Mouse (Mus musculus) lung, postnatal 0 days (tissue): Measurements from ENCODE around the gene Ap2a1. TPM values are rescaled to one million over a fixed set of nuclear protein-coding genes. Genes with fewer than 3 reads are reported as not detected.

Source experiments
- ATAC-seq: fragments of 200-750 bp; cut with Nextera tagmentation; 2 replicates; pipeline ENCODE4 v1.8.0; 2017; ENCODE audit warnings: moderate library complexity
- DNase-seq: peaks from one replicate; pipeline ENCODE4 v3.0.0-alpha.2; 2016; ENCODE audit warnings: low spot score
- H3K27ac ChIP-seq: fragments of 300-500 bp; sonication (generic); 2 replicates; pipeline ENCODE4 v1.5.1; 2014; ENCODE audit warnings: antibody characterized with exemption, mild to moderate bottlenecking, low read length, mixed read lengths
- H3K27me3 ChIP-seq: fragments of 300-500 bp; sonication (generic); replicated peaks from 2 replicates; pipeline ENCODE4 v1.6.1; 2014; ENCODE audit warnings: low read length, mixed read lengths; ENCODE audit not compliant: insufficient read depth
- H3K36me3 ChIP-seq: fragments of 300-500 bp; sonication (generic); 2 replicates; pipeline ENCODE4 v1.6.1; 2014; ENCODE audit warnings: low read length, mixed read lengths; ENCODE audit not compliant: insufficient read depth
- H3K4me1 ChIP-seq: fragments of 300-500 bp; sonication (generic); 2 replicates; pipeline ENCODE4 v1.6.1; 2014; ENCODE audit warnings: antibody characterized with exemption, low read depth, low read length, mixed read lengths; ENCODE audit not compliant: insufficient read depth
- H3K4me2 ChIP-seq: fragments of 300-500 bp; sonication (generic); replicated peaks from 2 replicates; pipeline ENCODE4 v1.6.1; 2014; ENCODE audit warnings: low read depth, mild to moderate bottlenecking, low read length, moderate library complexity, mixed read lengths
- H3K4me3 ChIP-seq: fragments of 300-500 bp; sonication (generic); 2 replicates; pipeline ENCODE4 v1.5.1; 2014; ENCODE audit warnings: low read depth, low read length
- H3K9ac ChIP-seq: fragments of 300-500 bp; sonication (generic); replicated peaks from 2 replicates; pipeline ENCODE4 v1.6.1; 2014; ENCODE audit warnings: low read depth, mild to moderate bottlenecking
- H3K9me3 ChIP-seq: fragments of 300-500 bp; sonication (generic); 2 replicates; pipeline ENCODE4 v1.6.1; 2016; ENCODE audit warnings: low read length, mixed read lengths
- CTCF ChIP-seq: IDR thresholded peaks from 2 replicates; pipeline ENCODE4 v1.5.1; 2016; ENCODE audit warnings: antibody characterized with exemption, mild to moderate bottlenecking
- EP300 ChIP-seq: IDR thresholded peaks from 2 replicates; pipeline ENCODE4 v1.6.1; 2016; ENCODE audit warnings: antibody characterized with exemption, mild to moderate bottlenecking, control low read depth
- WGBS: fragments of 180-500 bp; shearing (Covaris S2); extraction: QIAGEN DNeasy Blood & Tissue Kit; methylation state at CpG from one replicate; pipeline ENCODE4 v1.1.7; 2014; 5-methylcytosine and 5-hydroxymethylcytosine counted together
- polyA plus RNA-seq: library from polyadenylated mRNA; unstranded; fragments of >200 nt; fragmentation: Nextera tagmentation; extraction: Ambion mirVana; gene quantifications from 2 replicates; pipeline ENCODE4 v1.2.1, GENCODE M21; 2015

Ap2a1 gene
- polyA plus RNA-seq, 1 experiment from 2014 or later = 36.1 TPM

- Histone ChIP-seq H3K4me1 (no peaks in the 10 kb centered on the region), H3K4me2 (no peak overlapping the region), H3K4me3 (no peak overlapping the region), H3K27me3 (no peaks in the 10 kb centered on the region), H3K9ac (no peak overlapping the region), H3K36me3 (no peaks in the 10 kb centered on the region), H3K27ac (no peak overlapping the region), H3K9me3 (no peaks in the 10 kb centered on the region)
- TF ChIP-seq EP300 (no peak), CTCF (no peak)
- no peak for ATAC-seq
- 54% methylated on average over 7 of the region's 7 CpGs for WGBS
- no peak for DNase-seq
These were observed 41.8 kb upstream of the Ap2a1 start for GRCm38 (mm10) chr7:44971142-44971541.

- H3K9me3 ChIP-seq = no peaks in the 10 kb centered on the region
- no peaks in the 10 kb centered on the region for H3K36me3 ChIP-seq
- no peak for TF ChIP-seq CTCF
- TF ChIP-seq EP300 = no peak
- 1% methylated on average over 36 of the region's 36 CpGs for WGBS
- H3K4me1 ChIP-seq = no peaks in the 10 kb centered on the region
- peak overlapping the region; percentile 89 for H3K4me2 ChIP-seq
- peak overlapping the region; percentile 48 for H3K4me3 ChIP-seq
- peak overlapping the region; percentile 41; the same call in 1 of the 2 replicates for H3K9ac ChIP-seq
- peak; percentile 98 for ATAC-seq
- H3K27ac ChIP-seq = 0 out of 2 replicates have a peak overlapping the region, but pooled peaks have one; percentile 21
- H3K27me3 ChIP-seq = no peaks in the 10 kb centered on the region
- peak; percentile 95 for DNase-seq
These were observed 41.0 kb upstream of the Ap2a1 start for GRCm38 (mm10) chr7:44970231-44970691.

- Histone ChIP-seq H3K9ac (no peak overlapping the region), H3K4me3 (no peak overlapping the region), H3K36me3 (no peaks in the 10 kb centered on the region), H3K4me1 (no peaks in the 10 kb centered on the region), H3K27me3 (no peaks in the 10 kb centered on the region), H3K9me3 (no peaks in the 10 kb centered on the region), H3K27ac (no peak overlapping the region), H3K4me2 (no peak overlapping the region)
- ATAC-seq (no peak), DNase-seq (no peak)
- TF ChIP-seq CTCF = peak; percentile 26
- TF ChIP-seq EP300 = no peak
- WGBS = 54% methylated on average over 15 of the region's 15 CpGs
These were observed 37.3 kb upstream of the Ap2a1 start for GRCm38 (mm10) chr7:44966638-44967037.

- H3K36me3 ChIP-seq = no peaks in the 10 kb centered on the region
- ATAC-seq = no peak
- no peak overlapping the region for H3K4me3 ChIP-seq
- peak; percentile 23 for TF ChIP-seq CTCF
- TF ChIP-seq EP300 = no peak
- H3K9ac ChIP-seq = no peak overlapping the region
- H3K4me1 ChIP-seq = no peaks in the 10 kb centered on the region
- H3K27me3 ChIP-seq = no peaks in the 10 kb centered on the region
- WGBS = 74% methylated on average over 7 of the region's 7 CpGs
- no peak overlapping the region for H3K27ac ChIP-seq
- H3K9me3 ChIP-seq = no peaks in the 10 kb centered on the region
- H3K4me2 ChIP-seq = no peak overlapping the region
- no peak for DNase-seq
These were observed 36.7 kb upstream of the Ap2a1 start for GRCm38 (mm10) chr7:44965975-44966374.

GRCm38 (mm10) chr7:44964990-44965389, 35.7 kb upstream of the Ap2a1 start:
- no peaks in the 10 kb centered on the region for H3K4me1 ChIP-seq
- no peak overlapping the region for H3K27ac ChIP-seq
- H3K27me3 ChIP-seq = no peaks in the 10 kb centered on the region
- H3K4me3 ChIP-seq = no peak overlapping the region
- H3K36me3 ChIP-seq = no peaks in the 10 kb centered on the region
- no peaks in the 10 kb centered on the region for H3K9me3 ChIP-seq
- WGBS = 91% methylated on average over 13 of the region's 13 CpGs
- TF ChIP-seq EP300 = no peak
- TF ChIP-seq CTCF = no peak
- DNase-seq (no peak), ATAC-seq (no peak)
- H3K4me2 ChIP-seq = no peak overlapping the region
- H3K9ac ChIP-seq = no peak overlapping the region

GRCm38 (mm10) chr7:44962831-44963230, 33.5 kb upstream of the Ap2a1 start:
- no peaks in the 10 kb centered on the region for H3K4me1 ChIP-seq
- H3K27me3 ChIP-seq = no peaks in the 10 kb centered on the region
- no peak overlapping the region for H3K27ac ChIP-seq
- no peak overlapping the region for H3K4me3 ChIP-seq
- no peak overlapping the region for H3K4me2 ChIP-seq
- no peak overlapping the region for H3K9ac ChIP-seq
- no peaks in the 10 kb centered on the region for H3K36me3 ChIP-seq
- no peak for DNase-seq
- WGBS = 90% methylated on average over 5 of the region's 5 CpGs
- no peak for ATAC-seq
- no peak for TF ChIP-seq CTCF
- TF ChIP-seq EP300 = no peak
- no peaks in the 10 kb centered on the region for H3K9me3 ChIP-seq

GRCm38 (mm10) chr7:44962337-44962736, 33.0 kb upstream of the Ap2a1 start:
- DNase-seq = no peak
- H3K9me3 ChIP-seq = no peaks in the 10 kb centered on the region
- no peak overlapping the region for H3K4me2 ChIP-seq
- 62% methylated on average over 8 of the region's 8 CpGs for WGBS
- H3K27me3 ChIP-seq = no peaks in the 10 kb centered on the region
- H3K27ac ChIP-seq = no peak overlapping the region
- no peak overlapping the region for H3K4me3 ChIP-seq
- H3K4me1 ChIP-seq = no peaks in the 10 kb centered on the region
- no peak for ATAC-seq
- H3K36me3 ChIP-seq = no peaks in the 10 kb centered on the region
- TF ChIP-seq EP300 = no peak
- no peak overlapping the region for H3K9ac ChIP-seq
